In the genomic region with DNA sequence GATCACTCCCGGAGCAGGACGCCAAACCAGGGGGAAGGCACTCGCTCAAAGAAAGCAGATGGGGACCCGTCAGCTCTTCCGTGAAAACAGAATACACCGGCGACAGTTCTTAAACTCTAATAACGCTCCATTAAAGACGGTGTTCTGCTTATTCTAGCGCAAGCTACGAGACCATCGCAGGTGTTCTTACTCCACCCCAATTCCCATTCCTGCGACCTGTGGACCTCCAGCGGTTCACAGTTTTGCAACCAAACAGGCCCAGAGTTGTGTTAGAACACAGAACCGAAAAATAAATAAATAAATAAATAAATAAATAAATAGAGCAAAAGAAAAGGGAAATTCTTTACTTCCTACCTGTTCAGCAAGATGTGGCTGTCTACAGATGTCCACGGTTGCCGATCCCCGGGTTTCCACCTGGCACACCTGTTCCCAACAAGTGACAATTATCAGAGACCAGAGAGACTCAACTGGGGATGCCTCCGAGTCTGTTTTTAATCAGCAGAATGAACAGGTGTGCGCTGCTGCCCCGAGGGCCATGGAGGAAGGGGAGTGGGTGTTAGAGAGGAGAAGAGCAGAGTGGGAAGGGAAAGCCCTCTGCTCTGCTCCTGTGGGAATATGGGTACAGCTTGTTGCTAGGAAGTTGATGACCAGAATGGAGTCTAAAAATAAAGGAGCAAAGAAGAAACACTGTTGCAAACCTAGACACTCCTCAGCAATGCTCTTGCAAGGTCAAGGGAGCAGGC, we compare ENCODE assay signal across 22 mouse cellular contexts. TPM values are rescaled to one million over a fixed set of nuclear protein-coding genes. Genes with fewer than 3 reads are reported as not detected.
"Had no signal": no experiment of that assay in that cellular context is flagged by ENCODE, and none has a peak within 500 bp of the region (broad histone marks: within the 10 kb centered on the region; RNA-seq: fewer than 3 reads in every experiment).

A gene (minus strand): TSS at position 51 of the 743 bp plus-strand sequence.

- H3K36me3 ChIP-seq: neural tube, embryonic 12.5 days; neural tube, embryonic 13.5 days; neural tube, embryonic 15.5 days; stomach, embryonic 15.5 days had no signal

- H3K9me3 ChIP-seq: neural tube, embryonic 12.5 days; neural tube, embryonic 13.5 days; neural tube, embryonic 15.5 days; stomach, embryonic 15.5 days had no signal

- H3K9ac ChIP-seq: neural tube, embryonic 12.5 days; neural tube, embryonic 13.5 days; neural tube, embryonic 15.5 days; stomach, embryonic 15.5 days had no signal

- H3K4me3 ChIP-seq: neural tube, embryonic 12.5 days; neural tube, embryonic 13.5 days; neural tube, embryonic 15.5 days; stomach, embryonic 15.5 days had no signal

- H3K4me2 ChIP-seq: neural tube, embryonic 12.5 days; neural tube, embryonic 13.5 days; neural tube, embryonic 15.5 days; stomach, embryonic 15.5 days had no signal

- DNase-seq: retina, postnatal 1 day; right cerebral cortex, adult 18-20 months; right cerebral cortex, postnatal 14 days; right cerebral cortex, postnatal 25 days; right cerebral cortex, postnatal 4 days; spleen, adult 18-20 months; thymus, adult 18-20 months; thymus, adult 2 months; thymus, postnatal 14 days; thymus, postnatal 25 days; thymus, postnatal 36 days; thymus, postnatal 4 days had no signal

- H3K27ac ChIP-seq: neural tube, embryonic 12.5 days; neural tube, embryonic 13.5 days; neural tube, embryonic 15.5 days; stomach, embryonic 15.5 days; stomach, postnatal 0 days had no signal

- H3K4me1 ChIP-seq: neural tube, embryonic 12.5 days; neural tube, embryonic 13.5 days; neural tube, embryonic 15.5 days; stomach, embryonic 15.5 days had no signal

- H3K27me3 ChIP-seq: neural tube, embryonic 12.5 days; neural tube, embryonic 13.5 days; stomach, embryonic 15.5 days had no signal

RNA-seq across cellular contexts. Expression of the gene that starts here (rescaled TPM):
- total RNA-seq: neutrophil, adult 5-6 weeks had no signal
- polyA plus RNA-seq: neural tube, embryonic 12.5 days; neural tube, embryonic 13.5 days; neural tube, embryonic 14.5 days; neural tube, embryonic 15.5 days; small intestine, adult 2 months; spleen, adult 2 months; stomach, embryonic 14.5 days; stomach, embryonic 15.5 days; thymus, adult 2 months had no signal
